Mouse (Mus musculus) lung, postnatal 10 days (tissue): ENCODE data around the gene Btbd8.

ENCODE experiments used
- DNase-seq: peaks from one replicate; pipeline ENCODE4 v3.0.0; 2021

Btbd8 gene

DNA sequence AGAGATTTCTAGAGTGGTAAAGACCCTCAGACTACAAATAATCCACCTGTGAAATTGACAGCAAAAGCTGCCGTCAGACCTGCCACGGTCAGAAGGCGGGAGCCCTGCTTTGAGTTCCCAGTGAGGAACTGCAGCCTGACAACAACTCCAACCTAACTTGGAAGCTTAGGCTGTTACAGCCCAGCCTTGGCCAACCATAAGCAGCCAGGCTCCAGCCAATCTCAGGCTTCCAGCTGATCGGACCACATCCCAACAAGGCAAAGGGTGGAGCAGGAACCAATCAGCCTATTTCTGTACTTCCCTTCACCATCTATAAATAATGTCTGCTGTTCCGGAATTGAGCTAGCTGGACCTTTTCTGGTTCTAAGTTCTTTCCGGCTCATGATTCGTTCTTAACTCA lies 84.1 kb downstream of the Btbd8 start:
- peak; percentile 55 for DNase-seq

DNA sequence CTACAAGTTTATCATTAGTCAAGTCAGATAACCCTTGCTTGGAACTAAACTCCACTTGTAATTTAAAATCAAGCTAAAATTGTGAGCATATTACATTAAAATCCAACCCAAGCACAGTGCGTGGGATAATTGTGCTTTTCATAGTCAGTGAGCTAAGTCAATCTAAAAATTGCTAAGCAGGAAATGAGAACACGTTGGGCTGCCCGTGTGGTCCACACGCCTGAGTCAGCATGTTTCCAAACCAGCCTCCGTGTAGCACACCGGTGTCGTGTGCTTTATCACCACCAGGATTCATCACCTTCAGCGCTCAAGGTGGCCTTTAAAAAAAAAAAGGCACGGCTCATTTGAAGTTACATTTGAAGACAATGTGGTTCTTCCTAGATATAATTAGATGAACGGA lies 86.5 kb downstream of the Btbd8 start:
- DNase-seq = no peak

DNA sequence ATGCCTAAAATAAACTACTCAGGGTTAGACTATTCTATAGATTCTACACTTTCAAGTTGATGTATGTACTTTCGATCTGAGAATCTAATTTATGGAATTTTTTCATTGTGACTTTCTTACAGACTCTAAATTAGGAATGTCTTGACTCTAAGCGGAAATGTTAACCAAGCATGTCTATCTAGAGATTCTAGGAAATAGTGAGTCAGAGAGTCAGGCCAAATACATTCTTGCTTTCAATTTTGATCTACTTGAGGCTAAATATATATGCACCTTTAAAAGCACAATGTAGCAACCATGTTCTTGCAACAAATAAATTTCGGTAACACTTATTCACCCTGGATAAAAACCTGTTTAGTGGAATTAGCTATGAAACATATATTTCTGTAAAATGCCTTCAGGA lies 91.1 kb downstream of the Btbd8 start:
- no peak for DNase-seq

DNA sequence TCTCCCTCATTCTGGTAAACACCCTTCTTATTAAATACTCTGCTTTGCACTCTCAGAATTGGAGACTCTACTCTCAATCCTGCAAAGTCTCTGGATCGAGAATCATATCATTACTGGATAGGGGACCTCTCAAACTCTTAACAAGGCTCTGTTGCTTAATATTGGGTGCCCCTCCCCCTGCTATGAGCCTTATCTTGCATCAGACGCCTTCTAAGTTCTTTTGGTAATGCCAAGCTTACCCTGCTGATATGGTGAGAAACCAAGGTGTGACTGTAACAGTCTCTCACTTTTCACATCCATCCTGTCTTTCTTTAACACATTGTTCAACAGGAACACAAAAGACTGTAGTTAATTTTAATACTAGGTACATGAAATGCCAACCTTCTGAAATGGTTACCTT lies 95.8 kb downstream of the Btbd8 start:
- no peak for DNase-seq

DNA sequence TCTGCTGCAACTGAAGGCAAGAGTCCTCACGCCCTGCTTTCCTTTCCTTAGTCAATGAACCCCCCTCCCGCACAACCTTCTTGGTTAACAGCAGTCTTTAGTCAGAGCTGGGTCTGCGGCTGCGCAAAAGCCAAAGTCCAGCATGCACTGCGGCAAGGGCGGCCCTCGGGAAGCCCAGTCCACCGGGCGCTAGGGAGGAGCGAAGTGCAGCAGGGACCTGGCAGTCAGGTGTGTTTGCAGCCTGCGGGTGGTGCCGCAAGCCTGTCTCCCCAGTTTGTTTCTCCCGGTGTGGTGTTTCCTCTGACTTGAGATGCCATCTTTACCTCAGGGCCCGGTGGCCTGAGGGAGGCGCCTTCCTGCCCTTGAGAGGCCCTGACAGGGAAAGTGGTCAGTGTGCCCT lies 96.8 kb downstream of the Btbd8 start, which contains the start of gene 1700028K03Rik:
1700028K03Rik (plus strand) TSS at position 129 of the 400 bp plus-strand sequence.
- no peak for DNase-seq

DNA sequence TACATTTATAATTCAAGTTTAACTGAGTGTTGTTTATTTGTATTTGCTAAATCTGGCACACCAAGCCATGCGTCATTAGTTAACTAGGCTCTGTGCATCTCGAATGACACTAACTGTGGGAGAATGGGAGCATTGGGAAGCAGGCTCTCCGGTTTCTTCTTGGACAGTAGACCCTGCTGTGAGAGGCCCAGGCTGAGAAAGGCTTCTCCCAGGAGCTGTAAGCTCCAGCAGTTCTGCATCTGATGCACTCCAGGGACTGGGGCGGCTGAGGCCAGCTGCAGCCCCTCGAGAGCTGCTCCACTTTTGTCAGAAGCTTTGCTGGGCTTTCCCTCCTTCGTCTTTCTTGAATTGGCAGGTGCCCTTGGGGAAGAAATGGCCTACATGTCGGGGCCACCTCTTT lies 103.9 kb downstream of the Btbd8 start:
- DNase-seq = peak; percentile 5

DNA sequence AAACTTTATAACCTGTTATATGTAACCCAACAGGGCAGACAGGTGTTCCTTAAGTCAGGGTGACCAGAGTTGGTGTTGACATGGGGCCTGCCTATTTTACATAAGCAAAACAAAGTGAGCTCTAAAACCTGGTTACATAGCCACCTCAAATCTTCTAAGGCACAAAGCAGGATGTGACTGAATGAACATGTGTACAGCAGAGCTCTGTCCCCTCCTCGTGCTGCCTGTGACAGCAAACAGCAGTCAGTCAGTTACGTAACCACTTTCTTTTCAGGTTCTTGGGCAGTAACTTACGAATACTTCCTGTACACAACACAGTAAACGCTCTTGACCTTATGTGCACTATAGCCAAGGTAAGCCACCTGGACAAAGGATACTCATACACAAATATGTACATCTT lies 108.1 kb downstream of the Btbd8 start:
- no peak for DNase-seq

DNA sequence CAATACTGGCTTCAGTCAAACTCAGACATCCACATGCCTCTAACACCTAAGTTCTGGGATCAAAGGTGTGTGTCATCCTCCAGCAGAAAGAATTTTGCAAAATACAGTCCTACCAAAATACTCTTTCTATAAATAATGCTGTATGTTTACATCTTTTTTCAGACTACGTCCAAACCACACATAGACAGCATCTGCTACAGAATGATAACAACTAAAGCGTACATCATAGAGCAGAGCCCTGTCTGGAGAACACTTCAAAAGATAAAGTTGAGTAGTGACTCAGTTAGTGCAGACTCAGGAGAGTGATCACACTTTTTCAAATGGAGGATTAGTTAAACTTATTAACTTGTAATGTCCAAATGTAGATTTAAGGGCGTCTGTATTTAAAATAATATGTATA lies 110.2 kb downstream of the Btbd8 start:
- DNase-seq = no peak

DNA sequence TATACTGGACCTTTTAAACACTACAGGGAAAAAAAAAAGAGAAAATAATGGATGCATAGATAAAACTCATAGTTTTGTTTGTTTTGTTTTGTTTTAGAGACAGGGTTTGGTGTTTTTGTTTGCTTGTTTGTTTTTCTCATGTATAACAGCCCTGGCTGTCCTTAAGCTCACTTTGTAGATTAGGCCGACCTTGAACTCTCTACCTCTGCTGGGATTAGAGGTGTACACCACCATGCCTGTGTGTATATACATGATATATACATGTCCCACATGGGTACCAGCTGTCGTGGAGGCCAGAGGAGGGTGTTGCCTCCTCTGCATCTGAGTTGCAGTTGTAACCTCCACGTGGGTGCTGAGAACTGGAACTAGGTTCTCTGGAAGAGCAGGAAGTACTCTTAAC lies 110.6 kb downstream of the Btbd8 start:
- DNase-seq = no peak

DNA sequence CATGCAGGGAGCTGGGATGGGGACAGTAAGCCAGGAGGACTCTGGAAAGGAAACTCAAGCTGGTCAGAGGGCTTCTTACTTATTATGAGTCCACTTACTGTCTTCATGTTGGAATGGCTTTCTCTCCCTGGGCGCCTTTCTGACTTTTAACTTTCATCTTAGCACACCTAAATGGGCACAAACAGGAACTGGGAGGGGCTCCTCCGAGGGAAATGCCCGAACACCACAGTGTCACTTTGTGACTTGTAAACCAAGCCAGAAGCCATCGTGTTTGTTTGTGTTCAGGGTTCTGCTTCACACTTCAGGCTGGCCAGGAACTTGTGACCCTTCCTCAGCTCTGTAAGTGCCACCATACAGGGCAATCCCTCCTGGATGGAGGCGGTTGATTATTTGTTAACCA lies 116.5 kb downstream of the Btbd8 start:
- DNase-seq = no peak

DNA sequence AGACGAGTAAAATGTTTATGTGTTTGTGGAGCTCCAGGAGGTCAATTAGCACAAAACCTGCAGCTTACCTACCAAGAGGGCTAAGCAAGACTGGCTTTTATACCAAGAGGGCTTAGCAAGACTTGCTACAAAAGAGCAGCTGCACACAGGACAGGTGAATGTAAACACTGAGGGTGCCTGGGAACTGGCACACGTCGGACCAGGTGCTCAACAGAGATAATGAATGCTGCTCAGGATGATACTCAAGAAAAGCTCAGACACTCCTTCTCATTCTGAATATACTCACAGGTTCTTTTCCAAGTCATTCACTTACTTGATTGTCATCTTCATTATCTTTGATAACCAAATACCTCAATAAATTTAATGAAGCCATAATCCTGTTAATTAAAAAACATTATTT lies 119.2 kb downstream of the Btbd8 start:
- DNase-seq = no peak
